Mouse (Mus musculus): ENCODE data around the gene Prss2.

GRCm38 (mm10) chr6:41548286-41548685 lies 26.7 kb downstream of the Prss2 start:
- no peak for TF ChIP-seq POLR2A (IDR thresholded peaks at IDR 0.05; ENCODE audit: low read depth, low read length)
- no peak for TF ChIP-seq CTCF (conservative IDR thresholded peaks at IDR 0.05; ENCODE audit: insufficient read depth, insufficient read length, low read depth, low read length)
